ENCODE assay signal across 9 mouse cellular contexts in genomic region chr7:105426051-105426450, GRCm38 (mm10). TPM values are rescaled to one million over a fixed set of nuclear protein-coding genes. Genes with fewer than 3 reads are reported as not detected.
DNase-seq lines count a peak whose midpoint lies in the region; ATAC-seq and TF ChIP-seq lines count a peak whose summit lies in the region.
"Had no signal": no experiment of that assay in that cellular context is flagged by ENCODE, and none has a peak within 500 bp of the region (broad histone marks: within the 10 kb centered on the region; RNA-seq: fewer than 3 reads in every experiment).

No protein-coding gene starts in this region.

- intact Hi-C loops in gastrocnemius, postnatal 14 days (cut with DNase I; ENCODE audit: low total_unique reads), result no loop called here

- H3K4me3 ChIP-seq in lung, embryonic 14.5 days (ENCODE audit: low read depth, low read length), result peak overlapping the region; percentile 33
- H3K4me3 ChIP-seq in forebrain, embryonic 14.5 days (ENCODE audit: low read depth, low read length), result peak overlapping the region; percentile 44
- peak overlapping the region; percentile 40 for H3K4me3 ChIP-seq in limb, embryonic 12.5 days (replicated peaks)
- peak overlapping the region; percentile 39 for H3K4me3 ChIP-seq in stomach, embryonic 16.5 days (replicated peaks; ENCODE audit: low read length)

- TF ChIP-seq CTCF in lung, embryonic 14.5 days (IDR thresholded peaks at IDR 0.05; ENCODE audit: low read depth), result no peak

- peaks cover 29% of the 10 kb centered on the region for H3K27me3 ChIP-seq in lung, embryonic 14.5 days (ENCODE audit: insufficient read depth, low read length)
- peaks cover 4% of the 10 kb centered on the region; the same call in 1 of the 2 replicates for H3K27me3 ChIP-seq in forebrain, embryonic 14.5 days (replicated peaks; ENCODE audit: control insufficient read depth, insufficient read depth, low read length)
- H3K27me3 ChIP-seq in limb, embryonic 12.5 days, result peaks cover 55% of the 10 kb centered on the region
- H3K27me3 ChIP-seq in stomach, embryonic 16.5 days (ENCODE audit: control insufficient read depth, insufficient read depth, low read length), result peaks cover 24% of the 10 kb centered on the region; the same call in 1 of the 2 replicates

- H3K9me3 ChIP-seq in lung, embryonic 14.5 days (ENCODE audit: low read depth, low read length), result no peaks in the 10 kb centered on the region
- no peaks in the 10 kb centered on the region for H3K9me3 ChIP-seq in forebrain, embryonic 14.5 days (replicated peaks; ENCODE audit: control insufficient read depth, low read length)
- no peaks in the 10 kb centered on the region for H3K9me3 ChIP-seq in limb, embryonic 12.5 days
- H3K9me3 ChIP-seq in stomach, embryonic 16.5 days (replicated peaks; ENCODE audit: control insufficient read depth, low read length), result no peaks in the 10 kb centered on the region

- no peaks in the 10 kb centered on the region for H3K4me1 ChIP-seq in lung, embryonic 14.5 days (ENCODE audit: insufficient read depth)
- H3K4me1 ChIP-seq in forebrain, embryonic 14.5 days (ENCODE audit: control insufficient read depth, insufficient read depth, low read length), result peaks cover 4% of the 10 kb centered on the region; the same call in 1 of the 2 replicates
- peaks cover 11% of the 10 kb centered on the region for H3K4me1 ChIP-seq in limb, embryonic 12.5 days (replicated peaks)
- H3K4me1 ChIP-seq in stomach, embryonic 16.5 days (ENCODE audit: control insufficient read depth, insufficient read depth, low read length), result peaks cover 7% of the 10 kb centered on the region; the same call in 1 of the 2 replicates

- H3K4me2 ChIP-seq in lung, embryonic 14.5 days, result peak overlapping the region; percentile 63
- peak overlapping the region; percentile 85 for H3K4me2 ChIP-seq in forebrain, embryonic 14.5 days (ENCODE audit: low read length)
- H3K4me2 ChIP-seq in limb, embryonic 12.5 days, result peak overlapping the region; percentile 77
- H3K4me2 ChIP-seq in stomach, embryonic 16.5 days (ENCODE audit: low read depth, low read length), result peak overlapping the region; percentile 60

- H3K27ac ChIP-seq in lung, embryonic 14.5 days (ENCODE audit: low read depth), result no peak overlapping the region
- H3K27ac ChIP-seq in forebrain, embryonic 14.5 days (ENCODE audit: low read depth, low read length), result no peak overlapping the region
- H3K27ac ChIP-seq in limb, embryonic 12.5 days, result no peak overlapping the region
- no peak overlapping the region for H3K27ac ChIP-seq in stomach, embryonic 16.5 days (ENCODE audit: low read length)

- no peak overlapping the region for H3K9ac ChIP-seq in lung, embryonic 14.5 days
- H3K9ac ChIP-seq in forebrain, embryonic 14.5 days (ENCODE audit: low read length), result peak overlapping the region; percentile 60
- H3K9ac ChIP-seq in limb, embryonic 12.5 days (replicated peaks), result no peak overlapping the region; the same call in 1 of the 2 replicates
- H3K9ac ChIP-seq in stomach, embryonic 16.5 days (ENCODE audit: low read length), result peak overlapping the region; percentile 19; the same call in 1 of the 2 replicates

- no peaks in the 10 kb centered on the region for H3K36me3 ChIP-seq in lung, embryonic 14.5 days (ENCODE audit: insufficient read depth)
- no peaks in the 10 kb centered on the region for H3K36me3 ChIP-seq in forebrain, embryonic 14.5 days (ENCODE audit: control insufficient read depth, insufficient read depth, low read length)
- no peaks in the 10 kb centered on the region for H3K36me3 ChIP-seq in limb, embryonic 12.5 days
- no peaks in the 10 kb centered on the region for H3K36me3 ChIP-seq in stomach, embryonic 16.5 days (ENCODE audit: control insufficient read depth, insufficient read depth, low read length)

- whole genome bisulfite sequencing in lung, embryonic 14.5 days, result 3% methylated on average over 11 of the region's 11 CpGs
- 2% methylated on average over 11 of the region's 11 CpGs for WGBS in forebrain, embryonic 14.5 days
- 4% methylated on average over 11 of the region's 11 CpGs for WGBS in limb, embryonic 12.5 days
- under 1% methylated on average over 11 of the region's 11 CpGs for WGBS in stomach, embryonic 16.5 days

- peak; percentile 68; the same call in 1 of the 2 replicates for ATAC-seq in lung, embryonic 14.5 days (ENCODE audit: insufficient read depth)
- peak; percentile 57 for ATAC-seq in forebrain, embryonic 14.5 days
- ATAC-seq in limb, embryonic 12.5 days (ENCODE audit: insufficient number of reproducible peaks, insufficient read depth, low FRiP score, low TSS enrichment, low read depth), result peak; percentile 50; the same call in 1 of the 2 replicates
- ATAC-seq in stomach, embryonic 16.5 days (ENCODE audit: insufficient read depth, low FRiP score), result 0 out of 2 replicates have a peak, but pooled peaks have one; percentile 18

- DNase-seq in lung, embryonic 14.5 days, result no peak
- DNase-seq in lung, postnatal 14 days, result no peak
- DNase-seq in forebrain, embryonic 14.5 days (ENCODE audit: low spot score), result no peak
- no peak for DNase-seq in gastrocnemius, postnatal 14 days
- DNase-seq in kidney, adult 9 months, result no peak

RNA-seq across cellular contexts. Expression of gene Cckbr, which starts 0.5 kb away (rescaled TPM):
- polyA plus RNA-seq in lung, embryonic 14.5 days (2014; fragmentation: Nextera tagmentation; extraction: Ambion mirVana), result 0.25 and 0.39 TPM in 2 replicates
- polyA plus RNA-seq in forebrain, embryonic 14.5 days (2014; fragmentation: Nextera tagmentation; extraction: Ambion mirVana), result 1.1 and 1.6 TPM in 2 replicates
- polyA plus RNA-seq in limb, embryonic 12.5 days (2016; fragmentation: Nextera tagmentation; extraction: Ambion mirVana), result not detected in 2 replicates
- polyA plus RNA-seq in stomach, embryonic 16.5 days (2015; fragmentation: Nextera tagmentation; extraction: Ambion mirVana), result 1.1 and 1.3 TPM in 2 replicates
- total RNA-seq in gastrocnemius, postnatal 14 days (2021), result not detected
- total RNA-seq: common myeloid progenitor, adult 5-6 weeks had no signal

RNA-seq across cellular contexts. Expression of gene Cnga4, which starts 21.7 kb away (rescaled TPM):
- 0.07 TPM in 1 of 2 replicates, not detected in the other for polyA plus RNA-seq in lung, embryonic 14.5 days (2014; fragmentation: Nextera tagmentation; extraction: Ambion mirVana)
- polyA plus RNA-seq in forebrain, embryonic 14.5 days (2014; fragmentation: Nextera tagmentation; extraction: Ambion mirVana), result not detected in 2 replicates
- not detected in 2 replicates for polyA plus RNA-seq in limb, embryonic 12.5 days (2016; fragmentation: Nextera tagmentation; extraction: Ambion mirVana)
- polyA plus RNA-seq in stomach, embryonic 16.5 days (2015; fragmentation: Nextera tagmentation; extraction: Ambion mirVana), result not detected in 2 replicates
- total RNA-seq in gastrocnemius, postnatal 14 days (2021), result not detected
- total RNA-seq: common myeloid progenitor, adult 5-6 weeks had no signal

RNA-seq across cellular contexts. Expression of gene Fam160a2, which starts 26.2 kb away (rescaled TPM):
- 41.9 and 42.3 TPM in 2 replicates for polyA plus RNA-seq in lung, embryonic 14.5 days (2014; fragmentation: Nextera tagmentation; extraction: Ambion mirVana)
- 30.4 and 39.8 TPM in 2 replicates for polyA plus RNA-seq in forebrain, embryonic 14.5 days (2014; fragmentation: Nextera tagmentation; extraction: Ambion mirVana)
- polyA plus RNA-seq in limb, embryonic 12.5 days (2016; fragmentation: Nextera tagmentation; extraction: Ambion mirVana), result 45.5 and 47.8 TPM in 2 replicates
- 40.1 and 44.0 TPM in 2 replicates for polyA plus RNA-seq in stomach, embryonic 16.5 days (2015; fragmentation: Nextera tagmentation; extraction: Ambion mirVana)
- 10 to 100 TPM in 1 of 2 experiments, 1 to 10 TPM in 1; 9.6 to 12.2 TPM for total RNA-seq in gastrocnemius, postnatal 14 days (2021)

RNA-seq across cellular contexts. Expression of gene Gm5901, which starts 51.2 kb away (rescaled TPM):
- polyA plus RNA-seq in lung, embryonic 14.5 days (2014; fragmentation: Nextera tagmentation; extraction: Ambion mirVana), result not detected in 2 replicates
- polyA plus RNA-seq in forebrain, embryonic 14.5 days (2014; fragmentation: Nextera tagmentation; extraction: Ambion mirVana), result not detected in 2 replicates
- polyA plus RNA-seq in limb, embryonic 12.5 days (2016; fragmentation: Nextera tagmentation; extraction: Ambion mirVana), result not detected in 2 replicates
- polyA plus RNA-seq in stomach, embryonic 16.5 days (2015; fragmentation: Nextera tagmentation; extraction: Ambion mirVana), result not detected in 2 replicates
- total RNA-seq in gastrocnemius, postnatal 14 days (2021), result not detected
- total RNA-seq: common myeloid progenitor, adult 5-6 weeks; layer of hippocampus, adult 18-20 months had no signal

RNA-seq across cellular contexts. Expression of gene Cavin3, which starts 56.0 kb away (rescaled TPM):
- 96.0 and 96.1 TPM in 2 replicates for polyA plus RNA-seq in lung, embryonic 14.5 days (2014; fragmentation: Nextera tagmentation; extraction: Ambion mirVana)
- polyA plus RNA-seq in forebrain, embryonic 14.5 days (2014; fragmentation: Nextera tagmentation; extraction: Ambion mirVana), result 28.6 and 31.3 TPM in 2 replicates
- 23.2 and 24.8 TPM in 2 replicates for polyA plus RNA-seq in limb, embryonic 12.5 days (2016; fragmentation: Nextera tagmentation; extraction: Ambion mirVana)
- 118 and 135 TPM in 2 replicates for polyA plus RNA-seq in stomach, embryonic 16.5 days (2015; fragmentation: Nextera tagmentation; extraction: Ambion mirVana)
- 10 to 100 TPM; 27.7 to 33.5 TPM for total RNA-seq in gastrocnemius, postnatal 14 days (2021)

Comparison
In these comparisons a context has a peak if more than half of its experiments do, and no peak if none do; other contexts are left out.
1. ATAC-seq: peak in every context shown above with its lines; median percentile 68 in lung, embryonic 14.5 days; 57 in forebrain, embryonic 14.5 days; 50 in limb, embryonic 12.5 days; 18 in stomach, embryonic 16.5 days.
2. H3K9ac ChIP-seq: peak in forebrain, embryonic 14.5 days (single experiment) and stomach, embryonic 16.5 days (single experiment); none in lung, embryonic 14.5 days (single experiment) and limb, embryonic 12.5 days (single experiment).
3. Peak in every context shown above with its lines, with median percentiles within 50 percentile points of each other: H3K4me2 ChIP-seq and H3K4me3 ChIP-seq.